Mouse (Mus musculus) liver, postnatal 0 days (tissue): ENCODE results near the gene Adam12. TPM values are rescaled to one million over a fixed set of nuclear protein-coding genes. Genes with fewer than 3 reads are reported as not detected.

ENCODE experiments used
- ATAC-seq: fragments of 200-750 bp; cut with Nextera tagmentation; 2 replicates; pipeline ENCODE4 v1.8.0; 2017; ENCODE audit warnings: mild to moderate bottlenecking, moderate library complexity
- DNase-seq: peaks from one replicate; pipeline ENCODE4 v3.0.0-alpha.2; 2016
- H3K27ac ChIP-seq: fragments of 300-500 bp; sonication (generic); 2 replicates; pipeline ENCODE4 v1.5.1; 2014; ENCODE audit warnings: antibody characterized with exemption, moderate library complexity, mild to moderate bottlenecking, low read depth
- H3K27me3 ChIP-seq: fragments of 300-500 bp; sonication (generic); 2 replicates; pipeline ENCODE4 v1.6.1; 2014; ENCODE audit warnings: low read length, control low read depth, mixed read lengths; ENCODE audit not compliant: insufficient read depth
- H3K36me3 ChIP-seq: fragments of 300-500 bp; sonication (generic); replicated peaks from 2 replicates; pipeline ENCODE4 v1.6.1; 2014; ENCODE audit warnings: mild to moderate bottlenecking, control low read depth, low read length, moderate library complexity, mixed read lengths; ENCODE audit not compliant: insufficient read depth
- H3K4me1 ChIP-seq: fragments of 300-500 bp; sonication (generic); 2 replicates; pipeline ENCODE4 v1.6.1; 2014; ENCODE audit warnings: antibody characterized with exemption, mild to moderate bottlenecking, control low read depth; ENCODE audit not compliant: insufficient read depth
- H3K4me2 ChIP-seq: fragments of 300-500 bp; sonication (generic); 2 replicates; pipeline ENCODE4 v1.6.1; 2014; ENCODE audit warnings: low read depth, mild to moderate bottlenecking, low read length, moderate library complexity, mixed read lengths
- H3K4me3 ChIP-seq: fragments of 300-500 bp; sonication (generic); 2 replicates; pipeline ENCODE4 v1.5.1; 2014; ENCODE audit warnings: low read depth, low read length
- H3K9ac ChIP-seq: fragments of 300-500 bp; sonication (generic); replicated peaks from 2 replicates; pipeline ENCODE4 v1.6.1; 2014; ENCODE audit warnings: mild to moderate bottlenecking, moderate library complexity
- H3K9me3 ChIP-seq: fragments of 300-500 bp; sonication (generic); 2 replicates; pipeline ENCODE4 v1.6.1; 2016; ENCODE audit warnings: mild to moderate bottlenecking, control low read depth, low read length, mixed read lengths
- CTCF ChIP-seq: sonication (generic); IDR thresholded peaks from 2 replicates; pipeline ENCODE4 v1.5.1; 2016; ENCODE audit warnings: antibody characterized with exemption, low read depth
- EP300 ChIP-seq: IDR thresholded peaks from 2 replicates; pipeline ENCODE4 v1.6.1; 2016; ENCODE audit warnings: antibody characterized with exemption, low read depth, mild to moderate bottlenecking
- WGBS: fragments of 180-500 bp; shearing (Covaris S2); extraction: QIAGEN DNeasy Blood & Tissue Kit; methylation state at CpG from one replicate; pipeline ENCODE4 v1.1.7; 2014; ENCODE audit not compliant: insufficient replicate concordance; 5-methylcytosine and 5-hydroxymethylcytosine counted together
- polyA plus RNA-seq: library from polyadenylated mRNA; unstranded; fragments of >200 nt; fragmentation: Nextera tagmentation; extraction: Ambion mirVana; gene quantifications from 2 replicates; pipeline ENCODE4 v1.2.1, GENCODE M21; 2015

Gene Adam12
- polyA plus RNA-seq, 1 experiment from 2014 or later: 0.93 TPM

GRCm38 (mm10) chr7:134261003-134261701 lies 29.2 kb upstream of the Adam12 start:
- 32% methylated on average over 4 of the region's 4 CpGs for WGBS
- Histone ChIP-seq H3K36me3 (no peaks in the 10 kb centered on the region), H3K4me1 (no peaks in the 10 kb centered on the region), H3K27me3 (no peaks in the 10 kb centered on the region), H3K4me2 (no peak overlapping the region), H3K9ac (no peak overlapping the region), H3K27ac (no peak overlapping the region), H3K9me3 (no peaks in the 10 kb centered on the region), H3K4me3 (no peak overlapping the region)
- ATAC-seq (no peak; the same call in 1 of the 2 replicates), DNase-seq (no peak)
- no peak for TF ChIP-seq EP300
- no peak for TF ChIP-seq CTCF

DNA sequence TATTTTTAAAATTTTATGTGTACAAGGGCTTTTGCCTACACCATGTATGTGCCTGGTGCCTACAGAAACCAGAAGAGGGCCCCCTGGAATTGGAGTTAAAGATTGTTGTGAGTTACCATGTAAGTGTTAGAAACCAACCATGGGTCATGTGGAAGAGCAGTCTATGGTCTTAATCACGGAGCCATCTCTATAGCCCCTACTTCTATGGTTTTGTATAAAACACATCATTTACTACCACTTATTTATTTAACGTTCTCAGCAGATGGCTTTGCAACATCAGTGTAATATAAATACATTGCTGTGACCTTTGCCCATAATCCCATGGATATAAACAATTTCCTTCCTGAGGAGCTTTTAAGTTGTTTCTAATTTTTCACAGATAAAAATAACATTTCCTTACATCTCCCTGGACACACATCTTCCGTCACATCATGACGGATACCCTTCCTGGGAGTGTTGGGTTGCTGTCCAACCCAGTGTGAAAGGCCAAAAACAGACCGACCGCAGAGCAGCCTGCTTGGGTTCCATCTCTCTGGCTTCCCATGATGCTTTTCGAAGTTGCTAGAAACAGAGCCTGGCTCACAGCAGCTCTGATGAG lies 18.4 kb upstream of the Adam12 start:
- no peaks in the 10 kb centered on the region for H3K36me3 ChIP-seq
- no peaks in the 10 kb centered on the region for H3K9me3 ChIP-seq
- no peaks in the 10 kb centered on the region for H3K27me3 ChIP-seq
- H3K4me1 ChIP-seq: no peaks in the 10 kb centered on the region
- H3K4me3 ChIP-seq: no peak overlapping the region
- H3K9ac ChIP-seq: no peak overlapping the region
- no peak for TF ChIP-seq CTCF
- no peak for TF ChIP-seq EP300
- DNase-seq: no peak
- H3K27ac ChIP-seq: no peak overlapping the region
- ATAC-seq: no peak
- no peak overlapping the region for H3K4me2 ChIP-seq
- 78% methylated on average over 7 of the region's 7 CpGs for WGBS

GRCm38 (mm10) chr7:134248041-134248440 lies 16.1 kb upstream of the Adam12 start:
- TF ChIP-seq EP300 (no peak), CTCF (no peak)
- H3K4me2 ChIP-seq: no peak overlapping the region
- H3K9me3 ChIP-seq: no peaks in the 10 kb centered on the region
- no peaks in the 10 kb centered on the region for H3K4me1 ChIP-seq
- no peaks in the 10 kb centered on the region for H3K36me3 ChIP-seq
- 79% methylated on average over 2 of the region's 2 CpGs for WGBS
- no peak for DNase-seq
- no peak overlapping the region for H3K9ac ChIP-seq
- H3K27me3 ChIP-seq: no peaks in the 10 kb centered on the region
- H3K27ac ChIP-seq: no peak overlapping the region
- H3K4me3 ChIP-seq: no peak overlapping the region
- ATAC-seq: no peak

GRCm38 (mm10) chr7:134246624-134247023 lies 14.7 kb upstream of the Adam12 start:
- Histone ChIP-seq H3K27me3 (no peaks in the 10 kb centered on the region), H3K9me3 (no peaks in the 10 kb centered on the region), H3K4me3 (no peak overlapping the region), H3K9ac (no peak overlapping the region), H3K4me2 (no peak overlapping the region), H3K4me1 (no peaks in the 10 kb centered on the region), H3K27ac (no peak overlapping the region), H3K36me3 (no peaks in the 10 kb centered on the region)
- DNase-seq (no peak), ATAC-seq (no peak)
- TF ChIP-seq CTCF (no peak), EP300 (no peak)
- WGBS: 55% methylated on average over 5 of the region's 5 CpGs

DNA sequence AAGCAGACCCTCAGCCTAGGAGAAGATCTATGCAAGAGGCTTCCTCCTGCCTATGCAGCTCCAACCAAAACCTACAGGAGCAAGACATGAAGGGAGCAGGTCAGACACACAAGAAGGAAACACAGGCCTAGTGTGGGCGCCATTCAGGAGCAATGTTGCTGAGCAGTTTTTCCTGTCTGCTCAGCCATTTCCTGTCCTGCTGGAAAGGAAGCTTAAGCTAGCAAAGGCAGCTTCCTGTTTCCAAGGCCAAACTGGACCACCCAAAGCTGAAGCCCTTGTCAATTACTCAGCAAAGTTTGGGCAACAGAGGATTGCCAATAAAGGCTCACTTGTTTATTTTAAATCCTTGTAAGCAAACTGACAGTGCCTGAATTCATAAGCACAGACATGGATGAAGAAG lies 10.8 kb upstream of the Adam12 start:
- no peak overlapping the region for H3K27ac ChIP-seq
- H3K9ac ChIP-seq: no peak overlapping the region
- no peak overlapping the region for H3K4me3 ChIP-seq
- H3K27me3 ChIP-seq: no peaks in the 10 kb centered on the region
- ATAC-seq (no peak), DNase-seq (no peak)
- TF ChIP-seq EP300 (no peak), CTCF (no peak)
- H3K36me3 ChIP-seq: no peaks in the 10 kb centered on the region
- H3K4me2 ChIP-seq: no peak overlapping the region
- no peaks in the 10 kb centered on the region for H3K4me1 ChIP-seq
- no peaks in the 10 kb centered on the region for H3K9me3 ChIP-seq
- 67% methylated on average over 1 of the region's 1 CpGs for WGBS

GRCm38 (mm10) chr7:134241212-134241611 lies 9.3 kb upstream of the Adam12 start:
- Histone ChIP-seq H3K4me2 (no peak overlapping the region), H3K27ac (no peak overlapping the region), H3K9me3 (no peaks in the 10 kb centered on the region), H3K36me3 (no peaks in the 10 kb centered on the region), H3K27me3 (no peaks in the 10 kb centered on the region), H3K4me3 (no peak overlapping the region), H3K4me1 (no peaks in the 10 kb centered on the region), H3K9ac (no peak overlapping the region)
- DNase-seq (no peak), ATAC-seq (no peak)
- TF ChIP-seq CTCF (no peak), EP300 (no peak)
- WGBS: 81% methylated on average over 4 of the region's 4 CpGs
